Mouse (Mus musculus): ENCODE results near the gene Fto.

Gene Fto

DNA sequence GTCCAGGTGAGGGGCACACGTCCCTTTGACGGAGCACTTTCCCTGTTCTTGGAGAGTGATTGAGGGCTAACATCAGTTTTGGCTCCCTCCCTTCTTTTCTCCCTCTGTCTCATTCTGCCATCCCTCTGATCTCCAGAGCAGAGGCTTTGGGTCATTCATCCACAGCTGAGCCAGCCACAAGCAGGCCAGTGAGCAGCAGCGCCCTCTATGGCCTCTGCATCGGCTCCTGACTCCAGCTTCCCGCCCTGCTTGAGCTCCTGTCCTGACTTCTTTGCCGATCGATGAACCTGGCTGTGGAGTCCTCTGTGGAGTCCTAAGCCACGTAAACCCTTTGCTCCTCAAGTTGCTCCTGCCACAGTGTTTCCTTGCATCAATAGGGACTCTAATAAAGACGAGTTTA lies 10.9 kb downstream of the Fto start:
- no peak for DNase-seq (ENCODE audit: low spot score in 2 of 2)

DNA sequence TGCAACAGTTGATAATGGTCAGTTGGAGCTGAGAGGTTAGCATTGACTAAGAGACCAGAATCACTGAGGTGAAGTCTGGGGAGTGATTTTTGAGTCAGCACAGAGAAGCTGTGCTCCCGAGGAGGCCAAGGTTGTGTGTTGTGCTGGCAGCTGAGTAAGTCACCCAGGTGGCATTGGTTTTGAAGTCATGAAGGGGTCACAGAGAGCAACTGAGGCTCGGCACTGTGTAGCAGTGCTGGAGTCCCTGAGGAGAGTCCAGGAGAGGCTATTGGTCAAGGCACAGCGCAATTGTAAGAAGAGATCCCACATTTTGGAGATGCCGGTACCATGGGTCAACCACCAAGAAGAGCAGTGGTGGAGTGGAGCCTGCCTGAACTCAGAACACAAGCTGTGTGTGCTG lies 11.6 kb downstream of the Fto start:
- no peak for DNase-seq (ENCODE audit: low spot score in 2 of 2)

DNA sequence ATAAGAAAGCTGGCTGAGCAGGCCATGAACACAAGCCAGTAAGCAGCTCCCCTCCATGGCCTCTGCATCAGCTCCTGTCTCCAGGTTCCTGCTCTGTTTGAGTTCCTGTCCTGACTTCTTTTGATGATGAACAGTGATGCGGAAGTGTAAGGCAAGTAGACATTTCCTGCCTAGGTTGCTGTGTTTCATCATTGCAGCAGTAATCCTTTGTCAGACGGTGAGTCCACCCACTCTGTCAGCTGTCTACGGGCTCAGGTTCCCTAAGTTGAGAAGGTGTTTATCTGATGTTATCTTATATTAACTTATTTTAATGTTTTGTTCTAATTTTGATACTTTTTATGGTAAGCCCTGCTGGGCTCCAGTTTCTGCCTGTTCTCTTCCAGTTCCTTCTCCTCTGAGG lies 12.7 kb downstream of the Fto start:
- DNase-seq (ENCODE audit: low spot score in 2 of 2) = no peak

DNA sequence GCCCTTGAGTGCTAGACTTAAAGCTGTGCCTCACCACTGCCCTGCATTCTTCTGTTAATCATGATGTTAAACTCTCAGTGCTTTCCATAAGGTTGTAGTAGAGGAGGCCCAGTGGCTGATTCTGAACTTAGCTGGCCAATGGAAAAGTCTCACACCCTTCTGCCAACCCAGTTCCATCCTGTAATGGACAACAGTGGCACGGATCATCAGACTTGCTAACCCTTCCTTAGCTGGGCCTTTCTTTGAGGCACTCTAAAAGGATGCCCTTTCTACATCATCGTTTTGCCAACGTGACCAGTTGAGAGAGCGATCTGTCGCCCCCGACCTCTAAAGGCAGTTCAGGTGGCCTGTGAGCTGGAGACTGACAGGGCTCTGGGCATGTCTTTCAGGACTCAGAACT lies 13.6 kb downstream of the Fto start:
- DNase-seq (ENCODE audit: low spot score in 2 of 2) = no peak

DNA sequence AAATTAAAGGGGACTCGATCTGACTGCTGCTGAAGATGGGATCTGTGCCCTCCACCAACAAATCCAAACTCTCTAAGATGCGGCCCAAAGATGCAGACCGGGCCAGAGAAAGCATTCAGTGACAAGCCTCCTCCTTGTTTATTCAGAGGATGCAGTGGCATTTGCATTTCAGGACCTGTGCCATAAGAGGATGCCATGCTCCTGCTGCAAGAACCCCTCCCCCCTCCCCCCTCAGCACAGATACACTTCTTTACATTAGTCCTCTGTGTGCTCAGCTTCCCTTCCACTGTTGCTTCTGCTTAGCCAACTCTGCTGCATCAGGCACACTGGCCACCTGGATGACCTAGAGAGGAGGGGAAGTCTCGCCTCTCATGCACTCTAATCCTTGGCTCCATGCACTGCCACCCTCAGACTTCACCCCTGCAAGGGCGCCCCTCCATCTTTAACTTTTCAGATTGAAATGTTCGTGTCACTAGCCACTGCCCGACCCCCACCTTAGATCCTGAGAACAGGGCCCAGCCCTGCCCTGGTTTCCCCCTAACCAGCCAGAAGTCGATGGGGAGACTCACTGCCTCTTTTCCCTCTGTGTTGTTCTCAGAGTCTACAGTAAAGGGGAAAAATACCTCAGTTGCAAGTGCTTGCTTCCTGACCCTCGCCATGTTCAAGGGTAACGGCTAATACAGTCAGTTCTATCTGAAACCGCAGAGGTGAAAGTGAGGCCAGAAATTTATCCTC lies 14.3 kb downstream of the Fto start:
- DNase-seq (ENCODE audit: low spot score in 2 of 2) = no peak

DNA sequence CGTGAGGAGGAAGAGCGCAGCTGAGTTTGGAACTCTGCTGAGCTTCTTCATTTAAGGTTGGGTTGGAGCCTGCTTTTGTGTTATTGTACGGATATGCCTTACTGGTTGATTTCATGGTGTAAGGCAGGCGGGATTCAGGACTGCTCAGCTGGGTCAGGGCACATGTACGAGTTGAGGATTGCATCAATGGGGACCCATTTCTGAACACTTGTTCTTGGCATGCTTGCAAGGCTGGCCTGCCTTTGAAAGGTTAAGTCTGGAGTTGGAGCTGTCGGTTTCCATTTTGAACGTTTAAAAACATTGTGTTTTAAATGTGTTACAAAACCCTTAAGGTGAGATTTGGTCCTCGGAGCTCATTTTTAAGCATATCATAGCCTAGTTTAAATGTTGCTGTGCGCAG lies 15.7 kb downstream of the Fto start:
- DNase-seq (ENCODE audit: low spot score in 2 of 2) = no peak

DNA sequence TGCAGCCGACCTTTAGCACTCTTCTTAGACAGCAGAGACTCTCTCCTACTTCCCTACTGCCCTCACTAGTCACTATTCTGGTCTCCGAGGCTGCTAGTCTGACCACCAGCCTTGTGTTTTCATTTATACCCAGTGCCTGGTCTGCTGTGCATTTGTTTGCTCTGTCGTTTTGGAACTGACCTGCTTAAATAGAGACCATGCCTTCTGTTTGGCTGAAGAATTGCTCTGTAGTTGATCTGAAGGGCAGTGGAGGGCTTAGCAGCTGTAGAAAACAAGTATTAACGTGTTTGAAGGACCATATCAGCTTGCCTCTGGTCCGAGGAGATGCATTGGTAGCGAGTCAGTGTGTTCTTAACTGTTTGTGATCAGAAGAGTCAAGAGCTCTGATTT lies 16.1 kb downstream of the Fto start:
- DNase-seq (ENCODE audit: low spot score in 2 of 2) = no peak

DNA sequence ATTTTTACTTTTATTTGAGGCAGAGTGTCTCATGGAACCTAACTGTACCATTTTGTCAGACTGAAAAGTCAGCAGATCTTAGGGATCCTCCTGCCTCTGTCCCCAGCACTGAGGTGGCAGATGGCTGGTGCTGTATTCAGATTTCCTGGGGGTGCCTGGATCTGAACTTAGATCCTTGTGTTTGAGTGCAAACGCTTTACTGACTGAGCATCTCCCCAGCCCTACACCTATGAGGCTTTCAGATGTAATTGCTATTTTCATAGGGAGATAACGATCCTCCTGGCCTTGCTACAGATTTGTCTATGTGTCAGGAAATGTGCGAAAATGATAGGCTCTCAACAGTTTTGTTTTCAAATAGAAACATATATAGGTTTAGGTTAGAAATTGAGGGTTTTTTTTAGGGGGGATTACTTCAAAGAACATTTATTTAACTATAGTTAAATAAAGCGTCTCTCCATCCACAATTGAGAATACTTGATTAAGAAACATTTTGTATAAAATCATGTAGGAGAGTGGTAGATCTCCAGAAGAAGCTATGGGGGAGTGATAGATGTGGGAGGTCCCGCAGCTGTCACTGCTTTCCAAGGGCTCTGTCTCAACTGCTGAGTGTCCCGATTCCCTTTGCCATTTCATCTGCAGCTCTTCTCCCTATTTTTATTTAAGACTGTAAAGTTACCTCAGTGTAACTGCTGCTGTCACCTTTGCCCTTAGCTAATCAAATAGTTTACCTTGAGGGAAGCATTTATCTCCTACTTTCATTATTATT lies 25.2 kb downstream of the Fto start:
- DNase-seq (ENCODE audit: low spot score in 2 of 2) = no peak

DNA sequence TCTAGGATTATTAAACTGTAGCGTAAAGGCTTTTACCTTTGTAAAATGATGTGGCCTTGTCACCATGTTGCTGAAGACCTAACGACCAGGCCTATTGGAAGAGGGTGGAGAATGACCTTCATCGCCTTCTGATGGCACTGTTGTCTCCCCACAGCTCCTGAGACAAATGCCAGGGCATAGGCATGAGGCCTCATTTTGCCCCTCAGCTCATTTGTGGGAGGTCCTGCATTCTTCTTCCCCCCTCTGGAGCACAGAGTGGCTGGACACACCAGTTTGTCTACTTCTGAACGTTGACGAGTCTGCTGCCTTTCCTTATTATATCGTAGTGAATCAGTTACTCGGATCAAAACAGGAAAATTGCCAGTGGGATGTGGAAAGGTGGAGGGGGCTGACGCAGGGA lies 26.3 kb downstream of the Fto start:
- no peak for DNase-seq (ENCODE audit: low spot score in 2 of 2)

DNA sequence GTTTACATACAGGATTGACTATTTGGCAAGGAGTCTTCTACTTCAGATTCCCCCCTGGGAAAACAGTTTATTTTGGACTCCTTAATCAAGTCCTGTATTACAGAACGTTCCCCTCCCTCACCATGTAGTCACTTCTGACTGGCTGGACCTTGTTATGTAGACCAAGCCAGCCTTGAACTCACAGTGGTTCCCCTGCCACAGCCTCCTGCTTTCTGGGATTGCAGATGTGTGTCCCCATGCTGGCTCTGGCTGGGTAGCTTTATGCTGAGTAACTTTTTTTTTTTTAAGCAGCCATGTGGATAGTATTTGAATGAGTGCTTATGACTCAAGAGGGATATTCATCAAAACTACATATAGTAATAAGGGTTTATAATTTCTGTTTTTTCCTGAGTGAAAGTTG lies 27.4 kb downstream of the Fto start:
- DNase-seq (ENCODE audit: low spot score in 2 of 2) = no peak

DNA sequence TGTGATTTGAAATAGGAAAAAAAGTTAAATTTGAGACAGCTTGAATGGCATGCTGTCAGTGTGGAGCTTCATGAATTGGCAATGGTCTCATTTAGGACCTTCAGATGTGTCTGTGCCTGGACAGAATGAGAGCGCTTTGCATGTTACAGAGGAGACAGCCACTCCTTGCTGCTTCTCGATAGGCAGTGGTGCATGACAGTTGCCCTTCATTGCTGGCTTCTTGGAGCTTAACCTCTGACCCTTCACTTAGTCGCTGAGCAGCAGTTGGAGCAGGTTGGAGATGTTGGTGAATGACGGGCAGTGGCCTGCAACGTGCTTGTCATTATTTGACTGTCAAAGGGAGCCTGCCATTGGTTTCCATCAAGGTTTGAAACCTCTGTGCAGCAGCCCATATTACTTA lies 28.9 kb downstream of the Fto start:
- no peak for DNase-seq (ENCODE audit: low spot score in 2 of 2)

DNA sequence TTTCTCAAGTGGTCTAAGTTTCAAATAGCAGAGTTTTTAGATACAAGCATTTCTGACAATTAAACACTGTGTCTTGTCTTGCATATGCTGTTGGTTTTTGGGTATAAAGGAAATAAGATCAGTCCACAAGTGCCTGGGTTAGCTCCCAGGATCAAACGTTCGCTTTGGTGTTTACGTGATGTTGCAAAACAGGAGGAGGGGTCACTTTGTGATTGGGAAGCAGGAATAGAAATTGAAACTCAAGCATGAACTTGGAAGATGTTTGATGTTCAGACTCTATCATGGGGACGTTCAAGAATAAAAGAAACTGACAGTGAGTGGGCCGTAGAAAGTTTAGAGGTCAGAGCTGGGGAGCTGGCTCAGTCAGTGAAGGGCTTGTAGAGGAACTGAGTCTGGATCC lies 29.5 kb downstream of the Fto start:
- no peak for DNase-seq (ENCODE audit: low spot score in 2 of 2)

DNA sequence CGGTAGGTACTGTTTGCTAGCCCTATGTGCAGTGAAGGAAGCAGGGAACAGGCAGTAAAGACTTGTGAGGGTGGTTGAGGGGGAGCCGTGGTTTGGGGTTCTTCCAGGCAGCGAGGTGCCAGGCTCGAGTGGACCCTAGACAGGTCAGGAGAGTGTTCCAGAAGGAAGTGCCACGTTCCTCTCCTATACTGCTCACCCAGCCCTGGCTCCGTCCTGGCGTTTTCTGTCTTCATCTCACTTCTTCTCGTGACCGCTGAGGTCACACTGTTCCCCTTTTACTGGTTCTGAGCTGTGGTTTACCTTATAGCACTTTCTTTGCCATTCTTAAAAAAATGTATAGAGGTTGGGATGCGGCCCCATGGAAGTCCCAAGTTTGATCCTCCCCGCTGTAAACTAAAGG lies 31.3 kb downstream of the Fto start:
- DNase-seq (ENCODE audit: low spot score in 2 of 2) = no peak

DNA sequence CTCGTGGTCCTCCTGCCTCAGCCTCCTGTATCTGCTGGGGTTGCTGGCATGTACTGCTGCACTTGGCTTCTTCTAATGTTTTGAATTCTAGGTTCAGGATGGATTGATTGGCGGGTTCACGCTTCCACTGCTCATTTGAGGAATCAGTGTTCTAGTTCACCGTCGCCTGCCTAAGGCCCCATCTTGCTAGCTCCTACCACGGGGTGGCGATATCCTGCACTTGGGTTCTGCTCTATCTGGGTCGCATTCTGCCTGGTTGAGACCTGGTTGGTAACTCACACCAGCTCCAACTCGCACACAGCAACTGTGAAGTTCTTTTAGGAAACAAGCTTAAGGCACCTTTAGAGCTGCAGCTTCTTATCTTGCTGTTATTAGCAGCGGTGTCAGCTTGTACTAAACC lies 33.8 kb downstream of the Fto start:
- DNase-seq (ENCODE audit: low spot score in 2 of 2) = no peak

DNA sequence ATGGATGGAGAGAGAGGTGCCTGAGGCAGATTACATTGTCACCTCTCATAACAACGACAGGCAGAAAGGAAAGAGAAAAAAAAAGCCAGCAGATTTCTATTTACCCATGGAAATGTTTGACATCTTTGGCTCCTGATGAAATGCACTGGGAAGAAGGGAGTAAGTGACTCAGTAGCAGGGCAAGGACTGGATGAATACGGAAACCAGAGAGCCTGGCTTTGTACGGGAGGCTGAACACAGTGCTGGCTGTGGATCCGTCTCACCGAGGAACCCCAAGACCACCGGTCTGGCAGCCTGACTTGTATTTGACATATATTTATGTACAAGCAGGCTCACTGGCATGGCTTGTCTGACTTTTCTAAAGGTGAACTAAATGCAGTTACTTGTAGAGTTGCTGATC lies 34.3 kb downstream of the Fto start:
- DNase-seq (ENCODE audit: low spot score in 2 of 2) = no peak

DNA sequence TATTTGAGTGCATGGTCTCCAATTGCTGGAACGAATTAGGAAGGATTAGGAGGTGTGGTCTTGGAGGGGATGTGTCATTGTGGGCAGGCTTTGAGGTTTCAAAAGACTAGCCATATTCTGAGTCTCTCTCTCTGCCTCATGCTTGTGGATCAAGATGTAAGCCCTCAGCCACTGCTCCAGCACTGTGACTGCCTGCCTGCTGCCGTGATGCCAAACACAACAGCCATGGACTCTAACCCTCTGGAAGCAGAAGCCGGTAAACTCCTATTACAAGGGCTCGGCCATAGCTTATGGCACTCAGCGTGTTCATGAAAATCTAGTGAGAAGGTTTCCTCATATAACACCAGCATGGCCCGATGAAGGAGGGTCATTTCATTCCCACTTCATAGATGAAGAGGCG lies 36.5 kb downstream of the Fto start:
- DNase-seq (ENCODE audit: low spot score in 2 of 2) = no peak

DNA sequence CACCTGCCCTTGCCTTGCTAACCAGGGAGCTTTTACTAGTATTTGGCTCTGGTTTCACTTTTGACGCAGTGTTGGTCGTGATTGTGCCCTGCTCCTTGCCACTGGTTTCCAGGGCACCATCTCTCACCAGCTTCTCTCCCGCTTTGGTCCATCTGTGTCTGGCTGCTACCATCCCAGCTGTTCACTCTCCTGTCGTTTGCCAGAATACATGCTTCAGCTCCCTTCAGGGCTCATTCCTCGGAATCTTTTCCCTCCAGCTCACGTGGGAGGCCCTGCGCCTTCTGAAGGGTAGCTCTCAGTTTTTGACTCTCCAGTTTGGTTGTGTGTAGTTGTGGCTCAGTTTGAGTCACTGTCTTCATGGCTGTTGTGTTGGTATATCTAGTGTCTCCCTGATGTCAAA lies 37.3 kb downstream of the Fto start:
- DNase-seq (ENCODE audit: low spot score in 2 of 2) = no peak

DNA sequence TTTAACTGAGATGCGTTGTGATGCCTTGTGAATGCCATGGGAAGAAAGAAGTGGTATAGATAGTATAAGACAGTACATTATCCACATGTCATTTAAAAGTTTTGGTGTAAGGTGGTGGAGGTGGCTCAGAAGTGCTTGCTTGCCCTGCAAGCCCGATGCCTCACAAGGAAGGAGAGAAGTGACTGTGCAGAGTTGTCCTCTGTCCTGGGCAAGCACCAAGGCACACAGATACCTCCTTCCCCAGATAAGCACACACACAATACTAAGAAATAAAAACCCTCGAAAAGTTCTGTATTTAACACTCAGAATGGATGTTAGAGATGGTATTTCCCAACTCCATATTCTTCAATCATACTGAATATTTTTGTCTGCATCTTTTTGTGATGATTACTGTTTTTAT lies 39.3 kb downstream of the Fto start:
- DNase-seq (ENCODE audit: low spot score in 2 of 2) = no peak

DNA sequence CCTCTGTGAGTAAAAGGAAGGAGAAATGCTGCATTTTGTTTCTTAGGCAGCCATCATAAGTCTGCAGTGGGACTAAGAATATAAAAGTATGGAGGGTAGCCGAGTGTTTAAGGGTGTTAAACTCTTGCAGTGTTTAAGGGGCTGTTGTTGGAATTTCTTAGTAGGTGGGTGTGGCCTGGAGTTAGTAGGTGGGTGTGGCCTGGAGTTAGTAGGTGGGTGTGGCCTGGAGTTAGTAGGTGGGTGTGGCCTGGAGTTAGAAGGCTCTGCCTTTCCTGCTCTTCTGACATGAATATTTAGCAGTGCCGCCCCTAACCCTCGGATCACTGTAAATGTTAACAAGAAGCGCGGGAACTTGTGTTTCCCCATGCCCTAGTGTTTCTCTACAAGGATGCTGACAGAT lies 39.7 kb downstream of the Fto start:
- DNase-seq (ENCODE audit: low spot score in 2 of 2) = no peak

DNA sequence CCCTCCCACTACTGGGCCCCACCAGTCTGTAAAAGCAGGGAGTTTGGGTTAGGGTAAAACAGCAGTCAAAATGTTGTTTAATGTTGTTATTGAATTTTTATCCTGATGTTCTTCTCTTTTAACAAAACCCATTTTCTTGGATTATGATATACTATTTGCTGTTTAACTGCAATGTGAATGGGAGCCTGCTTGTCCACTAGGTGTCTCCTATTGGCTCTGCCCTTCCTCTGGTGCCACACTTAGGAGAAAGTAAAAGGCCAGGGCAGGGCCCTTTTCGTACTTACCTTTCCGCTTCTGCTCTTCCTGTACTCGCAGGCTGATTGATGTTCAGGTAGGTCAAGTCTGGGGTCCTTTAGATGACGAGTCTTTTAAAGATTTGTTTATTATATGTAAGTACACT lies 40.6 kb downstream of the Fto start:
- no peak for DNase-seq (ENCODE audit: low spot score in 2 of 2)

DNA sequence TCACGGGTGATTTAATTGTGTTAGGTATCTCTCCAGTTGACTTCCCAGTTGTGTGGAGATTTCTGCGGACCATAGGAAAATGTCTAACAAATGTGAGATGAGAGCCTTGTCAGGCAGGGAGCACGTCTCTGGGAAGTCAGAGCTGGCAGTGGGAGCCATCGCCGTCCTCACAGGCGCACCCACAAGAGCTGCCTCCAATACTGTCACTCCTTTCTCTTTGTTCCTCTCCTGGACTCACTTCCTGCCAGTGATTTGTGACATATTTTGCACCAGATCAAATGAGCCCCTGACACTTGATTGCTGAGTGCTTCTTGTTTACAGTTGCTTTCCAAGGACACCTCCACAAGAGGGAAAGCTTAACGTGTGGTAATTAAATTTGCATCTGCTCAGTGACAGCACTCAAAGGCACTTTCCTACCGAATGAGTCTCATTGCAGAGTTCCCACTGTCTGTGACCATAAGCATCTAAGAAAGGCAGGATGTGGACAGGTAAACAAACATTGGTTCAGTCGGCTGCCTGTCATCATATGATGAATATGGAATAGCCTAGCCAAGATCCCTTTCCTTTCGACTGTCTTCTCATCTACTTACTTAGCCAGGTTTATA lies 42.1 kb downstream of the Fto start:
- no peak for DNase-seq (ENCODE audit: low spot score in 2 of 2)

DNA sequence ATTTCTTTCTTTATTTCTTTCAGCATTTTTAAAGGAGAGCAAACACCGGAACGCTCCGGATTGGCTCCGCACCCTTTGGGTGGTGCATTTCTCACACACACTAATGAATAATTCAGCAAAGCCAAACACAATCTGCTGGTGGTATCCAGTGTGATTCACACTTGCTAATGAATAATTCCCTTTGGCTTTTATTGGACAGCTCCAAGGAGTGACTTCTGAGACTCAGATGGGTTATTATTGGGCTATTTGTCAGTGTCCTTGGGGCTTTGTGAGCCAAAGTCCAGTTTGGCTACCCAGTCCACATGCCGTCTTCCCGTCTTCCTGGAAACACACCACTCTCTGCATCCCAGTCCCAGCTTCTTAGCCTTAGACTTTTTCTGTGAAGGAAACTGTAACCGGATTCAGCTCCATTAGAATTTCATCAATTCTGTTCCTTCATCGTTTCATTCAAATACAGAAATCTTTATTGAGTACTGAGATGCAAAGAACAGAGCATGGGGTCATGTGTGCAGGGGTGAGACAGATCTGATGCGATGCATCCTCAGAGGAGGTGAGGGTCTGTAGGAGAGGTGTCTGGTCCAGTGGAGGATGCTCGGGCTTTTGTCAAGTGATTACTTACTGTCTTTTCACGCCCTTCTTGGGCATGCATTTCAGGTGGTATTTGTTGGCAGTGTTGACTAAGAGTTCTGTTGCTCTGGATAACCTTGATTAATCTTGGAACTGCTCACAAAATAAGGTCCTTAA lies 42.8 kb downstream of the Fto start:
- no peak for DNase-seq (ENCODE audit: low spot score in 2 of 2)
